Mouse (Mus musculus): ENCODE data around the gene Iqsec1.

DNA sequence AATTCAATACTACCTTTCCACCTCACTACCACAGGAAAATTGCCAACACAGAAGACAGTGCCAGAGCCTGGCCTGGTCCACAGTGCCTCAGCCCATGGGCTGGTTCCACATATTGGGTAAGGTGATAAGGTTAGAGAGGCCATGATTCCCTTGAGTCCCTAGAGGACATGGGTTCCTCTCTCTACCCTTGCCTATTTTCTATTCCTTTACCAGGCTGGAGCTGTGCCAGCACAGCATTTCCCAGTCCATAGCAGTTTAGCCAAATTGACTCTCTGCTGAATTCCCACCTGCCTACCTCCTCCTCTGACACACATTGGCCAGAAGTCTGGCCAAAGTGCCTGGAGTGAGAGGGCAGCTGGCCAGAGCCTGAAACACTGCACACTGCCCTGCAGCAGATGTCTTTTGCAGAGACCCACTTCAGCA lies 214.7 kb downstream of the Iqsec1 start:
- TF ChIP-seq GATA1 (IDR thresholded peaks at IDR 0.05; ENCODE audit: borderline replicate concordance, low read length) (no peak), FLI1 (IDR thresholded peaks at IDR 0.05; ENCODE audit: low read length) (no peak)

Data from megakaryocyte, embryonic 14.5 days (primary cell).